Mouse (Mus musculus): ENCODE data around the gene Hat1. TPM values are rescaled to one million over a fixed set of nuclear protein-coding genes. Genes with fewer than 3 reads are reported as not detected.

Hat1 gene
- polyA plus RNA-seq, 1 experiment from 2014 or later = 149 TPM

- H3K4me1 ChIP-seq (ENCODE audit: insufficient read depth) = no peaks in the 10 kb centered on the region
- H3K9ac ChIP-seq = no peak overlapping the region
- H3K9me3 ChIP-seq (ENCODE audit: low read depth, low read length) = no peaks in the 10 kb centered on the region
- no peak for TF ChIP-seq CTCF (IDR thresholded peaks at IDR 0.05; ENCODE audit: low read depth)
- no peak for ATAC-seq (ENCODE audit: insufficient read depth)
- no peak overlapping the region for H3K27ac ChIP-seq (ENCODE audit: low read depth)
- H3K4me3 ChIP-seq (ENCODE audit: low read depth, low read length) = no peak overlapping the region
- DNase-seq = no peak
- no peaks in the 10 kb centered on the region for H3K27me3 ChIP-seq (ENCODE audit: insufficient read depth, low read length)
- H3K36me3 ChIP-seq (ENCODE audit: insufficient read depth) = peaks cover 56% of the 10 kb centered on the region
- 75% methylated on average over 3 of the region's 3 CpGs for WGBS
- no peak overlapping the region for H3K4me2 ChIP-seq
Observed at GRCm38 (mm10) chr2:71418760-71419280, 30.1 kb downstream of the Hat1 start.

- H3K4me2 ChIP-seq = no peak overlapping the region
- no peaks in the 10 kb centered on the region for H3K27me3 ChIP-seq (ENCODE audit: insufficient read depth, low read length)
- H3K4me3 ChIP-seq (ENCODE audit: low read depth, low read length) = no peak overlapping the region
- H3K9ac ChIP-seq = no peak overlapping the region
- no peaks in the 10 kb centered on the region for H3K4me1 ChIP-seq (ENCODE audit: insufficient read depth)
- H3K27ac ChIP-seq (ENCODE audit: low read depth) = no peak overlapping the region
- no peak for TF ChIP-seq CTCF (IDR thresholded peaks at IDR 0.05; ENCODE audit: low read depth)
- WGBS = 86% methylated on average over 3 of the region's 3 CpGs
- ATAC-seq (ENCODE audit: insufficient read depth) = no peak
- DNase-seq = no peak
- no peaks in the 10 kb centered on the region for H3K9me3 ChIP-seq (ENCODE audit: low read depth, low read length)
- H3K36me3 ChIP-seq (ENCODE audit: insufficient read depth) = peaks cover 55% of the 10 kb centered on the region
Observed at GRCm38 (mm10) chr2:71419408-71419807, 30.6 kb downstream of the Hat1 start.

GRCm38 (mm10) chr2:71420895-71421425 is 32.2 kb downstream of the Hat1 start:
- DNase-seq (no peak), ATAC-seq (ENCODE audit: insufficient read depth) (no peak)
- 96% methylated on average over 9 of the region's 9 CpGs for WGBS
- Histone ChIP-seq H3K27ac (ENCODE audit: low read depth) (no peak overlapping the region), H3K4me1 (ENCODE audit: insufficient read depth) (no peaks in the 10 kb centered on the region), H3K4me2 (no peak overlapping the region), H3K9me3 (ENCODE audit: low read depth, low read length) (no peaks in the 10 kb centered on the region), H3K27me3 (ENCODE audit: insufficient read depth, low read length) (no peaks in the 10 kb centered on the region), H3K4me3 (ENCODE audit: low read depth, low read length) (no peak overlapping the region), H3K36me3 (ENCODE audit: insufficient read depth) (peaks cover 49% of the 10 kb centered on the region), H3K9ac (no peak overlapping the region)
- no peak for TF ChIP-seq CTCF (IDR thresholded peaks at IDR 0.05; ENCODE audit: low read depth)

GRCm38 (mm10) chr2:71424545-71424944 is 35.8 kb downstream of the Hat1 start:
- no peak overlapping the region for H3K27ac ChIP-seq (ENCODE audit: low read depth)
- no peak overlapping the region for H3K9ac ChIP-seq
- WGBS = 77% methylated on average over 4 of the region's 4 CpGs
- ATAC-seq (ENCODE audit: insufficient read depth) (no peak), DNase-seq (no peak)
- H3K27me3 ChIP-seq (ENCODE audit: insufficient read depth, low read length) = no peaks in the 10 kb centered on the region
- no peaks in the 10 kb centered on the region for H3K4me1 ChIP-seq (ENCODE audit: insufficient read depth)
- H3K36me3 ChIP-seq (ENCODE audit: insufficient read depth) = peaks cover 59% of the 10 kb centered on the region
- H3K4me3 ChIP-seq (ENCODE audit: low read depth, low read length) = no peak overlapping the region
- no peaks in the 10 kb centered on the region for H3K9me3 ChIP-seq (ENCODE audit: low read depth, low read length)
- no peak for TF ChIP-seq CTCF (IDR thresholded peaks at IDR 0.05; ENCODE audit: low read depth)
- H3K4me2 ChIP-seq = no peak overlapping the region

DNA sequence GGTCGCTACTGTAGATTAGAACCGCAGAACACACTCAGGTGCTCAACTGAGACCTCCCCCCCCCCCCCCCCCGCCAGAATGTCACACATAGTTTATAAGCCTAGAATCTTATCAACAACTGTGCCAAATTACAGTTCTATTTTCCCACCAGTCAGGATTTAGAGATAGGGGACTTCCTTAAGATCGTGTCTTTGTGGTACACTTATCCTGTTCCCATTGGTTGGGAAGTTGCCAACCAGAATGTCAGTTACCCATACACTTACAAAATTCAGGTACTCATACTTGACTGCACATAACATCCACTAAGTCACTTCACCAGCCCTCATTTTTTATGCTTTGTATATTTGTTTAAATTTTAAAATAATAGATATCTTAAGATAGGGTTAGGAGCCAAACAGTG is 46.7 kb downstream of the Hat1 start:
- H3K4me2 ChIP-seq = no peak overlapping the region
- H3K36me3 ChIP-seq (ENCODE audit: insufficient read depth) = peaks cover 64% of the 10 kb centered on the region
- H3K4me3 ChIP-seq (ENCODE audit: low read depth, low read length) = no peak overlapping the region
- ATAC-seq (ENCODE audit: insufficient read depth) = no peak
- no peak overlapping the region for H3K27ac ChIP-seq (ENCODE audit: low read depth)
- 81% methylated on average over 4 of the region's 4 CpGs for WGBS
- no peak for TF ChIP-seq CTCF (IDR thresholded peaks at IDR 0.05; ENCODE audit: low read depth)
- H3K27me3 ChIP-seq (ENCODE audit: insufficient read depth, low read length) = no peaks in the 10 kb centered on the region
- no peaks in the 10 kb centered on the region for H3K4me1 ChIP-seq (ENCODE audit: insufficient read depth)
- no peak for DNase-seq
- no peak overlapping the region for H3K9ac ChIP-seq
- no peaks in the 10 kb centered on the region for H3K9me3 ChIP-seq (ENCODE audit: low read depth, low read length)

DNA sequence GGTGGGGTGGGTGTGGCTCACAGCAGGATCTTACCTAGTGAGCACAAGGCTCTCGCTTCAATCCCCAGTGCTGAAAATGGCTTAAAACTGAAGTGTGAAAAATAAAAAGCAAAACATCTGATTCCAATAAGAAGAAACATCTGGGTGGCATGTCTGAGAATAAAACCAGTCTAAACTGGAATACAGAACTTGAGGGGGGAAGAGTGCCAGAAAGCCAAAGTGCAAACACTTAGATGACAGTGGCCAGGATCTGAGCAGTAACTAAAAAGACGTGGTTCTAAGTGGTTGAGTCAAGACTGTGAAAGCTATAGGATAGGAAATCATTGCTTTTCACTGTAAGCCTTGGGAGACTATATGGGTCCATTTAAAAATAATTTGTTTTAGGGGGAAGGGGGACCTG is 54.6 kb downstream of the Hat1 start:
- TF ChIP-seq CTCF (IDR thresholded peaks at IDR 0.05; ENCODE audit: low read depth) = no peak
- DNase-seq (no peak), ATAC-seq (ENCODE audit: insufficient read depth) (no peak)
- no peak overlapping the region for H3K4me2 ChIP-seq
- no peaks in the 10 kb centered on the region for H3K27me3 ChIP-seq (ENCODE audit: insufficient read depth, low read length)
- no peak overlapping the region for H3K4me3 ChIP-seq (ENCODE audit: low read depth, low read length)
- peaks cover 25% of the 10 kb centered on the region for H3K36me3 ChIP-seq (ENCODE audit: insufficient read depth)
- H3K9ac ChIP-seq = no peak overlapping the region
- H3K4me1 ChIP-seq (ENCODE audit: insufficient read depth) = no peaks in the 10 kb centered on the region
- 24% methylated on average over 2 of the region's 2 CpGs for WGBS
- no peaks in the 10 kb centered on the region for H3K9me3 ChIP-seq (ENCODE audit: low read depth, low read length)
- H3K27ac ChIP-seq (ENCODE audit: low read depth) = no peak overlapping the region

DNA sequence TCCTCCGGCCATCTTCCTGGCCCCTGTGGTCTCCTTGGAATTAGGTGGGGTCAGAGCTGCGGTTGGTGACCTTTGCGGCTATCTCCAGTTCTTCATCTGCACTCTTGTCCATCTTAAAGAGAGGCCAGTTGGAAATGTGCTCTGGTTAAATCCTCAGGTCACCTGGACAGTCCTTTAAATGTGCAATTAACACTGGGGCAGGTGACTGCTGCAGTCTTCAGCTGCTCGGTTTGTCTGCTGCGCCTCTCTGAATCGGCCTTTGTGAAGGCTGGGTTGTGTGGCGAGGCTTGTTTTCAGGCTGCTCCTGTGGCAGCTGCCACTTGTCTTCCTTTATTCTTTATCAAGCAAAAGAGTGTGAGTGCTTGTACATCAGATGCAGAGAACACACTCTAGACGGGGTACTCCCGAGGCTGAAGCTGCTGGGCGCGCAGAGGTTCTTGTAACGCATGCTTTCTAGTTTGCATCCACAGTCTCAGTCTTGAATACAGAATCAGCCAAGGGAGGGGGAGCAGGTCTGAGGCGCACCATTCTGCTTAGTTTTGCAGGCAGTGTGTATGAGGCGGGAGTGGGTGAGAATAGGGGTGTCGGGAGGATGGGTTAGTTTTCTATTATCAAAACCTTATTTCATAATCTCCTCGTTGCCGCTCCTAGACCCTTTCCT is 56.9 kb downstream of the Hat1 start:
- no peak overlapping the region for H3K27ac ChIP-seq (ENCODE audit: low read depth)
- DNase-seq (no peak), ATAC-seq (ENCODE audit: insufficient read depth) (no peak)
- WGBS = 52% methylated on average over 17 of the region's 17 CpGs
- H3K9ac ChIP-seq = no peak overlapping the region
- H3K4me3 ChIP-seq (ENCODE audit: low read depth, low read length) = no peak overlapping the region
- no peaks in the 10 kb centered on the region for H3K27me3 ChIP-seq (ENCODE audit: insufficient read depth, low read length)
- no peaks in the 10 kb centered on the region for H3K9me3 ChIP-seq (ENCODE audit: low read depth, low read length)
- no peak for TF ChIP-seq CTCF (IDR thresholded peaks at IDR 0.05; ENCODE audit: low read depth)
- no peaks in the 10 kb centered on the region for H3K4me1 ChIP-seq (ENCODE audit: insufficient read depth)
- H3K4me2 ChIP-seq = no peak overlapping the region
- H3K36me3 ChIP-seq (ENCODE audit: insufficient read depth) = peaks cover 11% of the 10 kb centered on the region

Data from lung, embryonic 14.5 days (tissue).